In genomic region chr8:72018141-72018540, GRCm38 (mm10) we compare ENCODE assay signal across 15 mouse cellular contexts. TPM values are rescaled to one million over a fixed set of nuclear protein-coding genes. Genes with fewer than 3 reads are reported as not detected.
DNase-seq lines count a peak whose midpoint lies in the region; ATAC-seq and TF ChIP-seq lines count a peak whose summit lies in the region.
"Had no signal": no experiment of that assay in that cellular context is flagged by ENCODE, and none has a peak within 500 bp of the region (broad histone marks: within the 10 kb centered on the region; RNA-seq: fewer than 3 reads in every experiment).

No protein-coding gene starts in this region.

- no peak for ATAC-seq in midbrain, postnatal 0 days (ENCODE audit: low FRiP score)
- no peak for ATAC-seq in midbrain, embryonic 15.5 days (replicated peaks)

- H3K27ac ChIP-seq in heart, embryonic 10.5 days, result no peak overlapping the region
- no peak overlapping the region for H3K27ac ChIP-seq in midbrain, postnatal 0 days (ENCODE audit: low read depth, low read length)
- no peak overlapping the region for H3K27ac ChIP-seq in midbrain, embryonic 15.5 days
- H3K27ac ChIP-seq in bone marrow, adult 2 months (ENCODE audit: control insufficient read depth, insufficient read depth, low read depth, low read length, poor library complexity), result peak overlapping the region; percentile 30; the same call in 1 of the 2 replicates
- H3K27ac ChIP-seq: heart, embryonic 13.5 days; left cerebral cortex, adult 2 months; liver, embryonic 14.5 days had no signal

- TF ChIP-seq POLR2A in bone marrow, adult 2 months (IDR thresholded peaks at IDR 0.05; ENCODE audit: borderline replicate concordance, control insufficient read depth, low read depth, low read length), result no peak

- H3K27me3 ChIP-seq in heart, embryonic 10.5 days (ENCODE audit: insufficient read depth, poor library complexity, severe bottlenecking), result no peaks in the 10 kb centered on the region
- H3K27me3 ChIP-seq in midbrain, postnatal 0 days (ENCODE audit: insufficient read depth, low read length), result no peaks in the 10 kb centered on the region
- no peaks in the 10 kb centered on the region for H3K27me3 ChIP-seq in midbrain, embryonic 15.5 days (replicated peaks)
- H3K27me3 ChIP-seq: heart, embryonic 13.5 days had no signal

- no peaks in the 10 kb centered on the region for H3K9me3 ChIP-seq in heart, embryonic 10.5 days
- H3K9me3 ChIP-seq in midbrain, postnatal 0 days (ENCODE audit: low read length), result no peaks in the 10 kb centered on the region
- H3K9me3 ChIP-seq in midbrain, embryonic 15.5 days, result no peaks in the 10 kb centered on the region
- H3K9me3 ChIP-seq: G1E; heart, embryonic 13.5 days had no signal

- no peaks in the 10 kb centered on the region for H3K4me1 ChIP-seq in heart, embryonic 10.5 days
- H3K4me1 ChIP-seq in midbrain, postnatal 0 days (ENCODE audit: insufficient read depth, low read length), result no peaks in the 10 kb centered on the region
- no peaks in the 10 kb centered on the region for H3K4me1 ChIP-seq in midbrain, embryonic 15.5 days
- H3K4me1 ChIP-seq in bone marrow, adult 2 months (ENCODE audit: control insufficient read depth, insufficient read depth, low read length), result peaks cover 8% of the 10 kb centered on the region; the same call in 1 of the 2 replicates
- H3K4me1 ChIP-seq: heart, embryonic 13.5 days had no signal

- no peak overlapping the region for H3K4me2 ChIP-seq in midbrain, postnatal 0 days (ENCODE audit: low read depth, low read length, poor library complexity, severe bottlenecking)
- no peak overlapping the region for H3K4me2 ChIP-seq in midbrain, embryonic 15.5 days
- H3K4me2 ChIP-seq: heart, embryonic 13.5 days had no signal

- H3K36me3 ChIP-seq in heart, embryonic 10.5 days, result no peaks in the 10 kb centered on the region
- H3K36me3 ChIP-seq in midbrain, postnatal 0 days (ENCODE audit: insufficient read depth, low read length), result no peaks in the 10 kb centered on the region
- no peaks in the 10 kb centered on the region for H3K36me3 ChIP-seq in midbrain, embryonic 15.5 days (replicated peaks)
- H3K36me3 ChIP-seq: G1E; heart, embryonic 13.5 days had no signal

- WGBS in heart, embryonic 10.5 days, result 62% methylated on average over 2 of the region's 2 CpGs
- WGBS in midbrain, postnatal 0 days, result 73% methylated on average over 2 of the region's 2 CpGs
- 77% methylated on average over 2 of the region's 2 CpGs for WGBS in midbrain, embryonic 15.5 days
- 55% methylated on average over 2 of the region's 2 CpGs for WGBS in bone marrow, adult 2 months

- DNase-seq in heart, adult 18-20 months, result peak; percentile 31 to 76
- DNase-seq in heart, embryonic 10.5 days (ENCODE audit: low spot score), result no peak
- DNase-seq in midbrain, postnatal 0 days (ENCODE audit: low spot score), result peak; percentile 21
- DNase-seq in right cerebral cortex, postnatal 14 days, result peak; percentile 53
- no peak for DNase-seq in thymus, postnatal 10 days (ENCODE audit: low spot score in 2 of 2)
- no peak for DNase-seq in cerebellum, postnatal 25 days
- DNase-seq: kidney, adult 11 months; thymus, adult 2 months had no signal

- no peak overlapping the region for H3K4me3 ChIP-seq in heart, embryonic 10.5 days
- no peak overlapping the region for H3K4me3 ChIP-seq in midbrain, postnatal 0 days (ENCODE audit: low read depth, low read length)
- H3K4me3 ChIP-seq in midbrain, embryonic 15.5 days, result no peak overlapping the region
- H3K4me3 ChIP-seq in bone marrow, adult 2 months (replicated peaks; ENCODE audit: control insufficient read depth, low read depth, low read length), result no peak overlapping the region
- H3K4me3 ChIP-seq: heart, embryonic 13.5 days; left cerebral cortex, adult 2 months had no signal

- H3K9ac ChIP-seq in midbrain, postnatal 0 days (replicated peaks; ENCODE audit: low read length, poor library complexity, severe bottlenecking), result no peak overlapping the region
- no peak overlapping the region for H3K9ac ChIP-seq in midbrain, embryonic 15.5 days
- H3K9ac ChIP-seq: heart, embryonic 13.5 days; liver, embryonic 14.5 days had no signal

- no peak for TF ChIP-seq CTCF in midbrain, postnatal 0 days (IDR thresholded peaks at IDR 0.05)
- no peak for TF ChIP-seq CTCF in bone marrow, adult 2 months (IDR thresholded peaks at IDR 0.05; ENCODE audit: control insufficient read depth, insufficient read depth, low read length)

RNA-seq across cellular contexts. Expression of gene Cyp4f18, which starts 8.7 kb away (rescaled TPM):
- total RNA-seq in heart, adult 18-20 months (2021), result 1 to 10 TPM in 1 of 2 experiments, under 1 TPM in 1; 0.69 to 2.7 TPM
- not detected in 2 replicates for polyA plus RNA-seq in heart, embryonic 10.5 days (2016; fragmentation: Nextera tagmentation; extraction: Ambion mirVana)
- total RNA-seq in midbrain, postnatal 0 days (2014; rRNA removed), result 0.19 TPM in 1 of 2 replicates, not detected in the other
- 0.44 and 0.49 TPM in 2 replicates for polyA plus RNA-seq in midbrain, postnatal 0 days (2015; fragmentation: Nextera tagmentation; extraction: Ambion mirVana)
- polyA plus RNA-seq in midbrain, embryonic 15.5 days (2015; fragmentation: Nextera tagmentation; extraction: Ambion mirVana), result 0.96 and 0.98 TPM in 2 replicates
- 48.0 and 160 TPM in 2 replicates for polyA plus RNA-seq in bone marrow, adult 2 months (2011; ENCODE audit: insufficient read depth, insufficient read length, low replicate concordance, missing spikeins)
- total RNA-seq: G1E; left cerebral cortex, adult 2 months had no signal

RNA-seq across cellular contexts. Expression of gene Olfr372, which starts 22.9 kb away (rescaled TPM):
- total RNA-seq in heart, adult 18-20 months (2021), result not detected
- not detected in 2 replicates for polyA plus RNA-seq in heart, embryonic 10.5 days (2016; fragmentation: Nextera tagmentation; extraction: Ambion mirVana)
- not detected in 2 replicates for total RNA-seq in midbrain, postnatal 0 days (2014; rRNA removed)
- polyA plus RNA-seq in midbrain, postnatal 0 days (2015; fragmentation: Nextera tagmentation; extraction: Ambion mirVana), result not detected in 2 replicates
- polyA plus RNA-seq in midbrain, embryonic 15.5 days (2015; fragmentation: Nextera tagmentation; extraction: Ambion mirVana), result not detected in 2 replicates
- polyA plus RNA-seq in bone marrow, adult 2 months (2011; ENCODE audit: insufficient read depth, insufficient read length, low replicate concordance, missing spikeins), result not detected in 2 replicates
- total RNA-seq: common myeloid progenitor, adult 5-6 weeks; left cerebral cortex, adult 2 months had no signal
- polyA plus RNA-seq: G1E; heart, embryonic 13.5 days; liver, embryonic 14.5 days; thymus, adult 2 months had no signal

Comparison
In these comparisons a context has a peak if more than half of its experiments do, and no peak if none do; other contexts are left out.
1. DNase-seq: peak in heart, adult 18-20 months (2 of 2), midbrain, postnatal 0 days (single experiment) and right cerebral cortex, postnatal 14 days (single experiment); none in heart, embryonic 10.5 days (single experiment), thymus, postnatal 10 days (0 of 2) and cerebellum, postnatal 25 days (0 of 2).
2. RNA of gene Cyp4f18, which starts 8.7 kb away (polyA plus RNA-seq): 48.0 to 160 TPM in bone marrow, adult 2 months; 0.96 to 0.98 TPM in midbrain, embryonic 15.5 days, 0.44 to 0.49 TPM in midbrain, postnatal 0 days and not detected in heart, embryonic 10.5 days; every median in the first group is over 10 times any median in the second.